Mouse (Mus musculus) hematopoietic stem cell, adult 5-6 weeks (primary cell): Measurements from ENCODE around the gene Hlcs. TPM values are rescaled to one million over a fixed set of nuclear protein-coding genes. Genes with fewer than 3 reads are reported as not detected.

ENCODE experiments used
- ATAC-seq, 2 experiments: fragments of 125-278 bp in 1 of 2; replicated peaks in 1 of 2; 2 replicates each; pipeline ENCODE4 v1.8.0; 2016 to 2017; ENCODE audit warnings: inconsistent platforms in 2 of 2, mild to moderate bottlenecking in 2 of 2, moderate number of reproducible peaks in 2 of 2, low read depth in 1 of 2, moderate TSS enrichment in 1 of 2; ENCODE audit not compliant: low FRiP score in 2 of 2, poor library complexity in 2 of 2, severe bottlenecking in 2 of 2, insufficient read depth in 1 of 2, low TSS enrichment in 1 of 2
- total RNA-seq: library from RNA; stranded (forward); fragments of 172-1452, 232-1000 nt; gene quantifications from 2 replicates; pipeline ENCODE4 v1.2.3, GENCODE M21; 2017

Gene Hlcs
- total RNA-seq, 1 experiment from 2014 or later: 11.7 TPM

DNA sequence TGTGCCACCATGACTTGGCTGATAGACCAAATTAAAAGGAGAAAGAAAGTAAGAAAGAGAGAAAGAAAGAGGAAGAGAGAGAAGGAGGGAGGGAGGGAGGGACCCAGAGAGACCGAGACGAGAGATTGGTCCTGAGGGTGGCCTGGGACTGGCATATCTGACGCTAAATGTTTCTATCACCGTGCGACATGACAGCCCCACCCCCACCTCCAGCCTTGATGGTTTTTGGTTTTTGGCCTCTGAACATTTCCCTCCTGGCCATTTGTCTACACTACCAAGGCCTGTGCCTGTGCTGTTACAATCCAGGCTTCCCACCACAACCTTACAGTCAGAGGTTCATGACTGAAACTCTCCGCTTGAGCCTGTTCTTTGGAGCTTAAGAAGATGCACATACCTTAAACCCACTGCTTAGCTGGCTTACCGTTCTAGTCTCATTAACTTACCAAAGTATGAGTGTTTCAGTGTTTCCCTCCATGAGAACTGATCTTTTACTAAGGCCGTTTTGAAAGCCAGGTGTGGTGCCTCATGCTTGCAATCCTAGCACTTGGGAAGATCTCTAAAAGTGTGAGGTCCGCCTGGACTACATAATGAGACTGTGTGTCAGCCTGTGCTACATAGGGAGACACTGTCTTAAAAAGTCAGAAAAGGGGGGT is 18.0 kb upstream of the Hlcs start:
- no peak for ATAC-seq

DNA sequence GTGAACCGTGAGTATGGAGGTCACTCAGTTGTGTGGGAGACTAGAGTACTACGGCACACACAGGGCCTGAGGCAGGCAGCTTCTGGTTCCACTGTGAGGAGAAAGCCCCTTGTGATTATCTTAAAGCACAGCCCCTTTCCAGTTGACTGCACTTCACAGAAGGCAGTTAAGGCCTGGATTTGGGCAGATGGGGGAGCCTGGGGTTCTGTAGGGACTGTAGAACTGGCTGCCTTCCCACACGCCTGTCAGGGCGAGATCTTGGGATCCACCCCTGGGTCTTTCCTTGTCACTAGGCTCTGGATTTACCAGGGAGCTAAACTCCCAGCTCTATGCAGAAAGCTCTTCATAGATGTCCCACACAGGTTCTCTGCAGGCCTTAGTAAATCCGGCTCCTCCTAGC is 17.1 kb upstream of the Hlcs start:
- ATAC-seq: no peak

DNA sequence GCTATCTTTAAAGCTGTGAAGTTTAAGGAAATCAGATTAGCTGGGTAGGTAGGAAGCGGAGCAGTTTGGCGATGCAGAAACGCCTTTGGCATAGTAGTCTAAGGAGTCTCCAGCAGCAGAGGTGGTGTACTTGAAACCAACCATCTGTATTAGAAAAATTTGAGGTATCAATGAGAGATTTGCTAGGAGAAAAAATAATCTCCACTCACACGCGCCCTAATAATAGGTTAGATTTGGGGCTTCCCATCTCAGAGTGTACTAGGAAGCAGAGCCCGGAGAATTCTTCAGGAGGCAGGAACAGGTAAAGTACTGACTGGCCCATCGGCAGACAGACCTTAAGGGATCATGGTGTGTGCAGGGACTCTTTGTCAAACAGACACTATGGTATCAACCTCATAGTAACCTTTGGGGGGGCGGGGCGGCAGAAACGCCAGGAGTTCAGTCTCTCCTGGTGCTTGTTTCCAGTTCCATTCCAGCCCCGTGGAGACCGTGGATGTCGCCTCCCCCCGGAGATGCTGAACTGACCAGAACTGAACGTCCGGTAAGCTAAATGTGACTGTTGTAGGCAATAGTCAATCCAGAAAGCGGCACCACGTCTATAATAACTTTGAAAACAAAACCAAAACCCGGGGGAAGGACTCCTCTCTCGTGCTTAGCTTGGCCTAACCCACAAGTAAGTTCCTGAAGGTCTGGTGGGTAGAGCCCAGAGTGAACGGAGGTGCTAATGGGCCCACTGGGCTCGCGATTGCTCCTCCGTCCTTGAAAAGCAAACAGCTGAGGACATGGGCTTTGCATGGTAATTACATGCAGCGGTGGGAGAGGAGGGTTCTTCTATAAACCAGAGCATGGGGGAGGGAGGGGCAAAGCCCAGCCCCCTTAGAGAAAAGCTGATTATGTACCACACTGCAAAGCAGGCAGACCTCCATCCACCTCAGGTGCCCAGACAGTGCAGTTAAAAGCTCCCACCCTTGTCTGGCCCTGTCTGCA is 15.8 kb upstream of the Hlcs start:
- ATAC-seq: peak; percentile 44 to 65; a peak in 3 of 4 replicates

DNA sequence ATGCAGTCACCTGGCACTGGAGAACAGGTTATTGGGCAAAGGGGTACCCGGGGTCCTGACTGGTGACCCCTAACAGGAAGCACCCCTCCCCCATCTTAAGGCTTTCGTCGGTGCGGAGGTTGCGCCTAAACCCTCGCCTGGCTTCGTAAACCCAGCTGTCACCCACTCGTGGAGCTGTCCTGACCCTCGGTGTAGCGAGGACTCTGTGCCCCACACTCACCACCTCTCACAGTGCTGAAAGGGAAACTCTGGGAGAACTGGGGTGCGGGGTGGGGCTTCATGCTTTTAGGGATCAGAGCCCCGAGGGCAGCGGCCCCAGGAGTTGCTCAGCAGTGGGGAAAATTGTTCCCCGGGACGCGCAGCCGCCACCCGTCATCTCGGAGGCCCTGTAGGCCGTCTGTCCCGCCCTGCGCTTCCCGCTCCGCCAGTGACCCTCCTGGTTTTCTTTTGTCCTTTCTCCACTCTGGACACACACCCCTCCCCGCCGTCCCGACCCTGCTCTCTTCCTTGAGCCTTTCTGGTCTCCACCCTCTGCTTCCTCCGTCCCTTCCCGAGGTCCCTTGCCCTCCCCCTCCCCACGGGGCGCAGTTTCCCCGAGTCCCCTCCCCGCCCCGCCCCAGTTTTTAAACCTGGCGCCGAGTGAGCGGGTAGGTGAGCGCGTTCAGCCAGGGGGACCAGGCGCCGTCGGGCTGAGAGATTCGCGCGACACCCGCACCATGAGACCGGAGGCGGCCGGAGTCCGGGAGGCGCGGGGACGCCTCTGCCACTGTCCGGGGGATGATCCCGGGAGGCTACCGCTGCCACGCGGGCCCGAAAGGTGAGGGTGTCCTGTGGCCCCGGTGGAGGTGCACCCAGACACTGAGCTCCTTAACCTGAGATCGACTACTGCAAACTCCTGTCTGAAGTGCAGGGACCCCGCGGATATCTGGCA is 14.7 kb upstream of the Hlcs start, which contains the start of gene Ripply3:
Gene Ripply3 (plus strand): TSS at position 640 of the 931 bp plus-strand sequence.
- 0 out of 4 replicates have a peak, but pooled peaks have one; percentile 12 to 19 for ATAC-seq

DNA sequence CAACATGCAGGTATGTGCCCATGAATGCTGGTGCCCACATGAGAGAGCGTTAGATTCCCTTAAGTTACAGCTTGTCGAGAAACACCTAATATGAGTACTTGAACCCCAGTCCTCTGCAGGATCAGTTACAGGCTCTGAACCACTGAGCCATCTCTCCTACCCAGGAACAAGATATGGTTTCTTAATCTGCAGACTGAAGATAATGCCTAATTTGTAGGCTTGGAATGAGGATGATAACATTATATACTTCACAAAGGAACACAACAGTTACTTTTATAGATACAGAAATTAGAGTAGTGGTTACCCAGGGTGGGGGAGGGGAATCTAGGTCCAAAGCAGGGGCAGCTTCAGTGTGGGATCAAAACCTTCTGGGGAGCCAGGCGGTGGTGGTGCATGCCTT is 12.6 kb upstream of the Hlcs start:
- ATAC-seq: no peak

DNA sequence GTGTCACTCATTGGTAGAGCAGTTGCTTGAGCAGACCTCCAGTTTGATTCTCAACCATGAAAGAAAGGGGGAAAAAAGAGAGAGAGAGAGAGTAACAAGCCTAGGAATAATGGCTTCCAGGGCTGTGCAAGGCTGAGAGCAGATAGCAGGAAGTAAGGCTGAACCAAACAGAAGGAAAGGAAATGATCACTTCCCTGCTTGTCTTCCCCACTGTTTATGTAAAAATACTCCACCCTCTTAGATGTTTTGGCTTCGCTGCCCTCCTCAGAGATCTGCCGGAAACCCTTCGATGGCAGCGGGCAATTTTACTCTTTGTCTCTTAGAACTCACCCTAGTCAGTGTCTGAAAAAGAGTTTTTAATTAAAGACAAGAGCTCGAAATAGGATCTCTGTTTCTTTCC is 10.3 kb upstream of the Hlcs start:
- ATAC-seq: no peak

DNA sequence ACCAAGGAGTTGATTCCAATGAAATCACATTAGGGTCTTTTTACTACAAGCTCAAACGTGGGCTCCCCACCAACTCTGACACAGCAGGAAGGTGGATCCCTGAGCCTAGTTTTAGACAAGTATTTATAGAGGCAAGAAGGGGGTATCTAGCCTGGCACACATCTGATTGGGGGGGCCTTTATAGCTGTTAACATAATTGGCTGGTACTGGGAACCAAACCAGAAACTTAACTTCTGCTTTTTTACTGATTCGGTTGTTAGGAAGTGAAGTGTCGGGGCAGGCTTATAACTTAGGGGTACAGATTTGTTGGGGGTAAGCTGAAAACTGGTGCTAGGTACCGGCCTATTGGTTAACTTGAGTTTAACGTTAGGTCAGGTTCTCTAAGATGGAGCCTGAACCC is 6.9 kb upstream of the Hlcs start:
- no peak for ATAC-seq

DNA sequence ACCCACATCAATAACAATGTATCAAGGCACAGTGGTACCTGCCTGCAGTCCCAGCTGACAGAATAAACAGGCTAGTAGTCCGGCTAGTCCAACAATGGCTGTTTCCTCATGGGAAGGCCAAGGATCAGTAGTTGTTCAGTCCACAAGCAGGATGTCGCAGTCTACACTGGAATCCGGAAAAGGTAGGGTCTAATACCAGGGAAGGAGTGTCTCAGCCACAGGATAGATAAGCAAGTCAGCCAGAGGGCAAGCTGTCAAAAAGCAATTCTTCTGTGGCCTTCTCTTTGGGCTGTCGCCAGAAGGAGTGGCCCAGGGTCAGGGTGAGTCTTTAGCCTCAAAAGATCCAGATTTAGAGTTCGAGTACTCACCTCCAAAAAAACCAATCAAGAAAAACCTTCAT is 4.4 kb upstream of the Hlcs start:
- ATAC-seq: no peak

DNA sequence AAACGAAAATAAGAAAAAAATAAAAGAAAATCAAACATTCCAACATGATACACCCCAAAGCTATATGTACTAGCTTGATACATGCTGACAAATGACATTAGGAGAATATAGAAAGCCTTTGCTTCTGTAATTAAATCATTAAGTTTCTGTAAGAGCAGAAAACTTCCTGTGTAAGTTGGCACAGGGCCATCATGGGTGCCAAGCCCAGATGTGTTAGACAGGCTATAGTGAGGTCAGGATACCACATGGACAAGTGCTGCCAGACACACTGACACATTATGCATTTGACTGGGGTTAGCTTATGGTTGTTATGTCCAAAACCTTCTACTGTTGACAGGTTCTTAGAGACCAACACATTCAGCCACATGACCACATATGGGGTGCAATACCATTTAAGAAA is 1.8 kb upstream of the Hlcs start:
- ATAC-seq: no peak

DNA sequence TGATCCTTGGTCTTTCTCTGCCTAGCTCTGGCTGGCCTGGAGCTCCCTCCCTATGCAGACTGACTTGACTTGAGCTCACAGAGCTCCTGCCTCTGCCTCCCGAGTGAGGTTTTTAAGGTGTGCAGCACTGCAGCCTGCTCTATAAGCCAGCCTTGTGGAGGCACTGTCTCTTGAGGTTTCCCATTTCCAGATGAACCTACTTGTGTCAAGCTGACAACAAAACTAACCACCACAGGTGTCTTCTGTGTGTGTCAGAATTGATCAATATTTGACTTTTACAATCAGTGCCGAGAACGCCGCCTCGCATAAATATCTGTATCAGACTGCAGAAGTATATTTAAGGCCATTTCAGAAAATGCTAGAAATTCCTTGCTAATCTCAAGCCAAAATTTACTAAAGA is 1.3 kb upstream of the Hlcs start:
- no peak for ATAC-seq

DNA sequence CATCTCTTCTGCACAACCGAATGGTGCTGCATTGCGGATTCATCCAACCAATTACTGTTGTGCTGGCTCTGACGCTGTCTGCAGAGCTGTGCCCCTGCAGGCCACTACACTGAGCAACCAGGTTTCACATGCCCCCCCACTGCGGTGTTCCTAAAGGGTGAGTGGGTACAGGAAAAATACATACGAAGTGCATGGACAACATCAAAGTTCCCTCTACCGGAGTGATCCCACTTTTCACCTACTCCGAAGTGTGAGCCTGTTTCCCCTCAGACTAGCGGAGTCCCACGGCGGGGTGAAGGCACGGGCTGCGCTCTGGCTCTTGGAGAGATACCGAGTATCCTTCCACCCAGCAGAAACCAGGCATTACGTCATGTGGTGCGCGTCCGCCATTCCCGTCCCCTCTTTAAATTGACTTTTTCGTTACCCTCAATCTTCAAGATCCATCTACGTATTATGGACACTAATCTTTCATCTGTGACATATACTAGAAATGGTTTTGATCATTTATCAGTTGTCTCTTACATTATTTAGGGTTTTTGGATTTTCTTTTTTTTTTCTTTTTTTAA is 625 bp downstream of the Hlcs start:
- peak; percentile 87 to 91 for ATAC-seq

DNA sequence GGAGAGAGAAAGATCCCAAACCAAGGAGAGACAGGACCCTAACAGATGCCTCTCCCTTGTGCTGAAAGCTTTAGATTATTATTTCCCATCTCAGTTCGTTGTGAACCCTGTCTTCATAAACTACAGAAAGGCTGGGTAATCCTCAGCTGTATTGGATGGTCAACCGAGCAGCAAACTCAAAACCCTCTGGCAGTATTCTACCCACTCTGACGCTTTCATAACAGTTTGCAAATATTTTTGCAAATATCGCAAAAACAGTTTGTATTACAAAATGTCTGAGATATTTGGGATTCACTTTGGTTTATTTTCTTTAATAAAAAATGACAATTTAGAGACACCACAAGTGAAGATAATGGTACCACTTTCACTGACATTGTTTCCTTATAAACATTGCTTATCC is 1.4 kb downstream of the Hlcs start:
- ATAC-seq: no peak

DNA sequence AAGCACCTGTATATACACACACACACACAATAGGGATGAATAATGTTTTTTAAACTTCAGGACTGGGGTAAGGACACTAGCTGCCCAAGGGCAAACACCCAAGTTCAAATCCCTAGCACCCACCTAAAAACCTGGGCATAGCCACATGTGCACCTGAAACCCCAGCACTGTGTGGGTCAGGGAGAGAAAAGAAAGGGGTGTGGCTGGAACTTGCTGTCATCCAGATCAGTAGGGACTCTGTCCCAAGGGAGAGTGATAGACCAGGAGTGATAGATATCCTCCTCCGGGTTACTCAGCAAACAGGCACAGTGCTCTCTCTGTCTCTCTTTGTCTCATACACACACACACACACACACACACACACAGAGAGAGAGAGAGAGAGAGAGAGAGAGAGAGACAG is 2.0 kb downstream of the Hlcs start:
- no peak for ATAC-seq

DNA sequence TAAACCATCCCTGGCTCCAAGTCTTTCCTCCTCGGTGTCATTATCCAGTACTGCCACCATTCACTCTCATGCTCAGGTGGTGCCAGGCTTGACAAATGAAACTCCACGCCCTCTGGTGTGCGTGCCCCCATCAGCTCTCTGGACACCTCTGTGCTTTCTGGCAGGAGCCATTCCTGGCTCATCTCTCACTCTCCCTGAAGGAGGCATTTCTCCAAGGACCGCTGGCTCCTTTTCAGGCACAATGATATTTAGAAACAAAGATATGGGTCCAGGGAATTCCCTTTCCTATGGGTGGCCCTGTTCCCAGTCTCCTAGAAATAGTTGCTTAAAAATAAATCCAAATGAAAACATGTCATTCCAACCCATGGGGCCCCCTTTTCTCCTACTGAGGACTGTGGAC is 4.3 kb downstream of the Hlcs start:
- no peak for ATAC-seq

DNA sequence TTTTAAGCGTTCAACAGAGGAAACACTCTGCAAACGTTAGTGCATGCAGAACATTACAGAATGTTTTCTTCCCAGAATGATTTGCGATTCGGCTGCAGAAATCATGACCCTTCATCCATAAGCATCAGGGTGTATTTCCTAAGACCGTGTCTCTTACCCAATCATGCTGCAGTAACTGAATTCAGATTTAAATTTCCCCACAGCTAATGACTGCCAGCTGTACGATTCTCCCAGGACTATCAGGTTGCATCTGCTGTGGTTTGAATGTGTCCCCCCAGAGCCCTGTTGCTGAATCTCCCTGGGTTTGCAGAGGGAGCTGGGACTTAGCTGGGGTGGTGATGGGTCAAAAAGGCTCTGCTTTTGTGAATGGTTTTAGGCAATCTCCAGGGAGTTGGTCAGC is 5.4 kb downstream of the Hlcs start:
- no peak for ATAC-seq

DNA sequence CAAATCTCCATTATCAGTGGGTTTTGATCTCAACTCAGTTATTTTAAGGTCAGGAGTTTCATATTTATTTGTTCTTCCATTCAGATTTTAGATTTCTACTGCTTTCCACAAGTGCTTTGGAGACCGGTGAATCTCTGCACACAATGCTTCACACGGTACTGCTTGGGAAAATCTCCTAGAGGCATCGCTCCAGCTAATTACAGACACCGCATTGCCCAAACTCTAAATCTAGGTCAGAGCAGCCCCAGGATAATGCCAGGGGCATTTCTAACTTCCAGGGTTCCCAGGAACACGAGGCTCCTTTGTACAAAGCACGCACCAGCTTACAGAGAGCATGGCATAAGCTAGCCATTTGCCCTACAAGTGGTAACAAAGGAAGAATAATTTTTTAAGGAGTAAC is 5.8 kb downstream of the Hlcs start:
- ATAC-seq: no peak

DNA sequence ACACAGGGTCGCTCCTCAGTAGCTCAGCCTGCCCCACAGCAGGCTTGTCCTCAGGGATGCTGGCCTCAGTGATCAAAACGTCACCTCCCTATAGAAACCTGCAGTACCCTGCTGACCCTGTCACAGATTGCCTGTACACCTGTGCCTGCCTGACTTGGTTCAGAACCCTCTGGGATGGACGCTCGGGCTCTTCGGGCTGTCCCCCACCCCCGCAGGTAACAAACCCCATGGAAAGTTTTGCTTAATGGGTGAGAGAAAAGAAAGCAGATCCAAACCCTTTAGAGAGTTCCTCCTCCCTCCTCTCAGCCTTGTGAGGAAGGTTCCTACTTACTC is 10.2 kb downstream of the Hlcs start:
- no peak for ATAC-seq
